8 mouse cellular contexts compared by ENCODE assay signal in genomic region chr4:139310171-139310898, GRCm38 (mm10). TPM values are rescaled to one million over a fixed set of nuclear protein-coding genes. Genes with fewer than 3 reads are reported as not detected.
DNase-seq lines count a peak whose midpoint lies in the region; ATAC-seq and TF ChIP-seq lines count a peak whose summit lies in the region.

Pqlc2 (minus strand) TSS chr4:139310708.
Akr7a5 (plus strand) TSS chr4:139310744.

- H3K79me2 ChIP-seq in C2C12 (ENCODE audit: control insufficient read depth, insufficient read depth) (no peaks in the 10 kb centered on the region), myocyte (ENCODE audit: control insufficient read depth, insufficient read depth) (no peaks in the 10 kb centered on the region)
- H3K79me2 ChIP-seq in liver, adult 2 months (ENCODE audit: control insufficient read depth, insufficient read depth, low read length) = peaks cover 12% of the 10 kb centered on the region; the same call in 1 of the 2 replicates

- H3K4me3 ChIP-seq in C2C12 (ENCODE audit: insufficient read depth, poor library complexity, severe bottlenecking) (peak within 1 kb of the TSS; percentile 48), myocyte (peak within 1 kb of the TSS; percentile 43)
- H3K4me3 ChIP-seq in erythroblast, embryonic 14.5 days (replicated peaks) = peak within 1 kb of the TSS; percentile 84
- peak within 1 kb of the TSS; percentile 76 for H3K4me3 ChIP-seq in heart, embryonic 11.5 days (ENCODE audit: low read depth, low read length)
- peak within 1 kb of the TSS; percentile 84 for H3K4me3 ChIP-seq in kidney, embryonic 16.5 days (ENCODE audit: low read length)
- H3K4me3 ChIP-seq in liver, adult 2 months (ENCODE audit: insufficient read depth, low read depth, low read length) = peak within 1 kb of the TSS; percentile 75

- H3K9me3 ChIP-seq in erythroblast, embryonic 14.5 days (ENCODE audit: control insufficient read depth, low read length) = no peaks in the 10 kb centered on the region
- H3K9me3 ChIP-seq in heart, embryonic 11.5 days (replicated peaks; ENCODE audit: control insufficient read depth, low read length) = no peaks in the 10 kb centered on the region
- H3K9me3 ChIP-seq in kidney, embryonic 16.5 days (ENCODE audit: low read length) = no peaks in the 10 kb centered on the region

- H3K4me2 ChIP-seq in heart, embryonic 11.5 days = peak within 1 kb of the TSS; percentile 87
- H3K4me2 ChIP-seq in kidney, embryonic 16.5 days (replicated peaks; ENCODE audit: low read depth, low read length) = peak within 1 kb of the TSS; percentile 95
- peak within 1 kb of the TSS; percentile 93 for H3K4me2 ChIP-seq in myocyte (ENCODE audit: low read depth)

- H3K27me3 ChIP-seq in C2C12 (ENCODE audit: control insufficient read depth, insufficient read depth, insufficient read length) (no peaks in the 10 kb centered on the region), myocyte (ENCODE audit: control insufficient read depth, insufficient read depth, insufficient read length) (no peaks in the 10 kb centered on the region)
- H3K27me3 ChIP-seq in erythroblast, embryonic 14.5 days (ENCODE audit: control insufficient read depth) = peaks cover 18% of the 10 kb centered on the region
- H3K27me3 ChIP-seq in heart, embryonic 11.5 days (ENCODE audit: control insufficient read depth, insufficient read depth, low read length) = no peaks in the 10 kb centered on the region
- H3K27me3 ChIP-seq in kidney, embryonic 16.5 days (ENCODE audit: insufficient read depth, low read length) = no peaks in the 10 kb centered on the region
- no peaks in the 10 kb centered on the region for H3K27me3 ChIP-seq in liver, adult 2 months (ENCODE audit: control insufficient read depth, insufficient read depth, low read length)
- no peaks in the 10 kb centered on the region for H3K27me3 ChIP-seq in splenic B cell, adult 2 months (ENCODE audit: control insufficient read depth, insufficient read depth, low read length, poor library complexity, severe bottlenecking)

- peak; percentile 90 for ATAC-seq in heart, embryonic 11.5 days (replicated peaks; ENCODE audit: insufficient number of reproducible peaks, low FRiP score, low TSS enrichment)
- ATAC-seq in kidney, embryonic 16.5 days (ENCODE audit: low FRiP score, low TSS enrichment) = peak; percentile 86

- H3ac ChIP-seq in C2C12 (ENCODE audit: control insufficient read depth, insufficient read length, low read depth) (peak within 1 kb of the TSS; percentile 88), myocyte (ENCODE audit: control insufficient read depth, insufficient read length) (peak within 1 kb of the TSS; percentile 47)

- H3K4me1 ChIP-seq in erythroblast, embryonic 14.5 days (ENCODE audit: control insufficient read depth) = peaks cover 35% of the 10 kb centered on the region
- H3K4me1 ChIP-seq in heart, embryonic 11.5 days (ENCODE audit: control insufficient read depth, insufficient read depth, low read length) = peaks cover 11% of the 10 kb centered on the region
- H3K4me1 ChIP-seq in kidney, embryonic 16.5 days (ENCODE audit: insufficient read depth, low read length) = peaks cover 19% of the 10 kb centered on the region; the same call in 1 of the 2 replicates
- H3K4me1 ChIP-seq in liver, adult 2 months (ENCODE audit: control insufficient read depth, insufficient read depth, low read length) = peaks cover 14% of the 10 kb centered on the region

- DNase-seq in brain, embryonic 14.5 days (ENCODE audit: low read depth) = peak; percentile 97
- DNase-seq in liver, adult 2 months (ENCODE audit: extremely low read depth, low read depth, low spot score) = peak; percentile 78
- peak; percentile 96 for DNase-seq in splenic B cell, adult 2 months (ENCODE audit: low read depth, low spot score)

- no peaks in the 10 kb centered on the region for H3K79me3 ChIP-seq in C2C12 (ENCODE audit: low read depth)

- under 1% methylated on average over 63 of the region's 63 CpGs for WGBS in heart, embryonic 11.5 days (ENCODE audit: insufficient replicate concordance)
- under 1% methylated on average over 61 of the region's 63 CpGs for WGBS in kidney, embryonic 16.5 days
- under 1% methylated on average over 63 of the region's 63 CpGs for WGBS in liver, adult 2 months

- H3K9ac ChIP-seq in heart, embryonic 11.5 days (ENCODE audit: low read depth, low read length) = peak within 1 kb of the TSS; percentile 88
- peak within 1 kb of the TSS; percentile 92 for H3K9ac ChIP-seq in kidney, embryonic 16.5 days (replicated peaks; ENCODE audit: low read length)
- H3K9ac ChIP-seq in liver, adult 2 months (ENCODE audit: low read depth, low read length) = peak within 1 kb of the TSS; percentile 91

- no peak for TF ChIP-seq CTCF in C2C12 (IDR thresholded peaks at IDR 0.05; ENCODE audit: control insufficient read depth, insufficient read depth, insufficient read length)
- no peak for TF ChIP-seq CTCF in brain, embryonic 14.5 days (IDR thresholded peaks at IDR 0.05; ENCODE audit: borderline replicate concordance, extremely low read depth, insufficient read depth, insufficient read length)
- TF ChIP-seq CTCF in liver, adult 2 months (IDR thresholded peaks at IDR 0.05; ENCODE audit: low read depth, low read length) = no peak

- H3K36me3 ChIP-seq in C2C12 (ENCODE audit: control insufficient read depth, insufficient read depth) = no peaks in the 10 kb centered on the region
- peaks cover 21% of the 10 kb centered on the region for H3K36me3 ChIP-seq in erythroblast, embryonic 14.5 days (ENCODE audit: control insufficient read depth)
- peaks cover 7% of the 10 kb centered on the region for H3K36me3 ChIP-seq in heart, embryonic 11.5 days (ENCODE audit: control insufficient read depth, insufficient read depth, low read length)
- H3K36me3 ChIP-seq in kidney, embryonic 16.5 days (ENCODE audit: insufficient read depth, low read length) = peaks cover 11% of the 10 kb centered on the region
- H3K36me3 ChIP-seq in liver, adult 2 months (ENCODE audit: control insufficient read depth, insufficient read depth, low read length) = peaks cover 5% of the 10 kb centered on the region; the same call in 1 of the 2 replicates
- H3K36me3 ChIP-seq in myocyte (ENCODE audit: control insufficient read depth, insufficient read depth) = no peaks in the 10 kb centered on the region
- H3K36me3 ChIP-seq in splenic B cell, adult 2 months (ENCODE audit: control insufficient read depth, insufficient read depth, low read length, poor library complexity, severe bottlenecking) = no peaks in the 10 kb centered on the region; the same call in 1 of the 2 replicates

- TF ChIP-seq POLR2A in brain, embryonic 14.5 days (IDR thresholded peaks at IDR 0.05; ENCODE audit: borderline replicate concordance, extremely low read depth, insufficient read depth, insufficient read length, poor library complexity, severe bottlenecking) = peak; percentile 99
- peak; percentile 96 for TF ChIP-seq POLR2A in liver, adult 2 months (IDR thresholded peaks at IDR 0.05; ENCODE audit: extremely low read depth, insufficient read depth, low read length)
- TF ChIP-seq POLR2A in myocyte (IDR thresholded peaks at IDR 0.05; ENCODE audit: insufficient read length, low read depth) = peak; percentile 100

- H3K27ac ChIP-seq in heart, embryonic 11.5 days (ENCODE audit: low read depth, low read length) = peak within 1 kb of the TSS; percentile 31; the same call in 1 of the 2 replicates
- peak within 1 kb of the TSS; percentile 89 for H3K27ac ChIP-seq in kidney, embryonic 16.5 days (ENCODE audit: low read length)
- peak within 1 kb of the TSS; percentile 83 for H3K27ac ChIP-seq in liver, adult 2 months (replicated peaks; ENCODE audit: insufficient read depth, low read depth, low read length)

TF ChIP-seq in C2C12, 6 proteins besides CTCF, POLR2A, EP300 and RAD21:
- peak; percentile 35 for TF ChIP-seq MAX (IDR thresholded peaks at IDR 0.05)
- TF ChIP-seq USF1 (IDR thresholded peaks at IDR 0.05; ENCODE audit: low read depth) = peak; percentile 80
- no peak for TF ChIP-seq CEBPB (IDR thresholded peaks at IDR 0.05; ENCODE audit: low read depth)
- no peak for TF ChIP-seq MYOD1 (IDR thresholded peaks at IDR 0.05; ENCODE audit: control insufficient read depth, insufficient read length, low read depth)

TF ChIP-seq in myocyte, 11 proteins besides CTCF, POLR2A, EP300 and RAD21:
- TF ChIP-seq TCF12 (IDR thresholded peaks at IDR 0.05; ENCODE audit: insufficient read depth, poor library complexity, severe bottlenecking) = no peak
- no peak for TF ChIP-seq MYOG (IDR thresholded peaks at IDR 0.05; ENCODE audit: control insufficient read depth in 1 of 3, insufficient read depth in 1 of 3, insufficient read length in 2 of 3, low read depth in 2 of 3)
- TF ChIP-seq REST (IDR thresholded peaks at IDR 0.05; ENCODE audit: insufficient read depth, insufficient read length) = no peak
- TF ChIP-seq USF1 (IDR thresholded peaks at IDR 0.05; ENCODE audit: low read depth) = peak; percentile 69
- TF ChIP-seq TCF3 (IDR thresholded peaks at IDR 0.05; ENCODE audit: insufficient read length, low read depth) = no peak
- TF ChIP-seq MAX (IDR thresholded peaks at IDR 0.05; ENCODE audit: low read depth) = no peak
- no peak for TF ChIP-seq E2F4 (IDR thresholded peaks at IDR 0.05; ENCODE audit: insufficient read depth)
- TF ChIP-seq CEBPB (IDR thresholded peaks at IDR 0.05; ENCODE audit: insufficient read depth, poor library complexity, severe bottlenecking) = no peak
- TF ChIP-seq MYOD1 (IDR thresholded peaks at IDR 0.05; ENCODE audit: control insufficient read depth in 1 of 3, insufficient read length in 2 of 3, low read depth in 2 of 3) = no peak
- peak; percentile 99 for TF ChIP-seq POLR2AphosphoS2 (IDR thresholded peaks at IDR 0.05; ENCODE audit: insufficient read length, low read depth)
- no peak for TF ChIP-seq SRF (IDR thresholded peaks at IDR 0.05; ENCODE audit: control insufficient read depth, insufficient read length, low read depth)

RNA-seq across cellular contexts. Expression of gene Pqlc2, which starts in this region (rescaled TPM):
- polyA plus RNA-seq in C2C12 (2012; fragmentation: generic; extraction: Trizol) (6.0 TPM), myocyte (2012; fragmentation: generic; extraction: Trizol) (5.6 TPM)
- polyA plus RNA-seq in brain, embryonic 14.5 days (2012; rRNA removed) = 21.7 and 27.3 TPM in 2 replicates
- 0.74 and 0.82 TPM in 2 replicates for polyA plus RNA-seq in erythroblast, embryonic 14.5 days (2012)
- 11.3 and 12.8 TPM in 2 replicates for polyA plus RNA-seq in heart, embryonic 11.5 days (2014; fragmentation: Nextera tagmentation; extraction: Ambion mirVana)
- polyA plus RNA-seq in kidney, embryonic 16.5 days (2015; fragmentation: Nextera tagmentation; extraction: Ambion mirVana) = 16.9 and 17.6 TPM in 2 replicates
- 6.1 and 13.0 TPM in 2 replicates for total RNA-seq in liver, adult 2 months (2014; rRNA removed)
- polyA plus RNA-seq in liver, adult 2 months (2012; rRNA removed) = 37.2 and 42.8 TPM in 2 replicates

RNA-seq across cellular contexts. Expression of gene Akr7a5, which starts in this region (rescaled TPM):
- 49.7 TPM for polyA plus RNA-seq in C2C12 (2012; fragmentation: generic; extraction: Trizol)
- polyA plus RNA-seq in brain, embryonic 14.5 days (2012; rRNA removed) = 16.5 and 22.4 TPM in 2 replicates
- polyA plus RNA-seq in erythroblast, embryonic 14.5 days (2012) = 2.4 and 2.7 TPM in 2 replicates
- 51.1 and 53.7 TPM in 2 replicates for polyA plus RNA-seq in heart, embryonic 11.5 days (2014; fragmentation: Nextera tagmentation; extraction: Ambion mirVana)
- 201 and 210 TPM in 2 replicates for polyA plus RNA-seq in kidney, embryonic 16.5 days (2015; fragmentation: Nextera tagmentation; extraction: Ambion mirVana)
- total RNA-seq in liver, adult 2 months (2014; rRNA removed) = 142 and 183 TPM in 2 replicates
- polyA plus RNA-seq in liver, adult 2 months (2012; rRNA removed) = 144 and 155 TPM in 2 replicates
- 48.8 TPM for polyA plus RNA-seq in myocyte (2012; fragmentation: generic; extraction: Trizol)

Comparison
In these comparisons a context has a peak if more than half of its experiments do, and no peak if none do; other contexts are left out.
1. Peak in every context shown above with its lines: DNase-seq, ATAC-seq, H3K4me3 ChIP-seq and H3K27ac ChIP-seq.
2. H3K27ac ChIP-seq: peak in every context shown above with its lines; median percentile 89 in kidney, embryonic 16.5 days; 83 in liver, adult 2 months; 31 in heart, embryonic 11.5 days.